Mouse (Mus musculus) brain, embryonic 14.5 days (tissue): ENCODE results near the gene Btrc. TPM values are rescaled to one million over a fixed set of nuclear protein-coding genes. Genes with fewer than 3 reads are reported as not detected.
A peak's percentile ranks its signal among the peaks of the same experiment; 100 is the strongest.

Experiments
- DNase-seq: peaks from one replicate; pipeline ENCODE4 v3.0.0-alpha.2; 2011; ENCODE audit warnings: low read depth
- CTCF ChIP-seq: fragments of 200-500 bp; IDR thresholded peaks from 2 replicates; pipeline ENCODE4 v1.5.1; 2012; ENCODE audit warnings: inconsistent platforms, mild to moderate bottlenecking, moderate library complexity, borderline replicate concordance; ENCODE audit not compliant: insufficient read depth, insufficient read length; ENCODE audit errors: extremely low read depth
- POLR2A ChIP-seq: fragments of 200-500 bp; IDR thresholded peaks from 2 replicates; pipeline ENCODE4 v1.6.1; 2012; ENCODE audit warnings: mild to moderate bottlenecking, inconsistent platforms, borderline replicate concordance; ENCODE audit not compliant: poor library complexity, insufficient read depth, insufficient read length, severe bottlenecking; ENCODE audit errors: extremely low read depth
- polyA plus RNA-seq: library from polyadenylated mRNA; depleted of rRNA; stranded (reverse); fragments of >200 nt; gene quantifications from 2 replicates; pipeline ENCODE4 v1.2.3, GENCODE M21; 2012

Gene Btrc
- polyA plus RNA-seq, 1 experiment = 55.9 TPM

DNA sequence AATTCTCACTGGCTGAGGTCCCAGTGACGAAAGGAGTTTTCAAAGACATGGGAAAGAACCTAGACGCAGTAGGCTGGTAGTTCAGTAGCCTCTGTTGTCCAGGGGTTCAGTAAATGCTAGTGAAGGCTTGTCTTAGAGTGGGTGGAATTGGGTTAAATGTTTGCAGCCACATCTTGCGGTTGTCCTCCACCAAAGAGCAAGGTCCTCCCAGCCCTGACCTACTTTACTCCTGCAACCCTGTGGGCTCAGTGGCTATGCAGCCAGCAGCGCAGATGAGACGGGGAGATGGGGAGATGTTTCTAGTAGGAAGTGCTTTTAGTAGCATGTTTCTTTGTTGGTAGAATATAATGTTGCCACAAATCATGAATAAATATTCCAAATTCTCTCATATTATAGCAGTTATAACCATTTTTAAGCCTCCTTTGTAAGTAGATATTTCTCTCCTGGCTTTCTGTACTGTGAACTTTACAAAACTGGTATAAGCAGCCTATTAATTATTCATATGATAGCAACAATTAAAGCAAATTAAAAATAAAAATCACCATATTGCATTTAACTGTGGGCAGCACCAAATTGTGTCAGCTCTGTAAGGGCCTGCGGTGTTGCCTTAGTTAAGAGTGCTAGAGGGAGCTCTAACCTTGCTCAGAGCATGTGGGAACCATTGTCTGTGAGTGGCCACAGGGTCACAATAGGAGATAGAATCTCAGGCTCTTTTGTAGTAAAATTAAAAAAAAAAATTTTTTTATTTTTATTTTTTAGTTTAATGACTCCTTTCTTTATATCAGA lies 122.9 kb downstream of the Btrc start:
- no peak for TF ChIP-seq POLR2A
- peak; percentile 44; the same call in 1 of the 2 replicates for TF ChIP-seq CTCF
- DNase-seq = no peak

DNA sequence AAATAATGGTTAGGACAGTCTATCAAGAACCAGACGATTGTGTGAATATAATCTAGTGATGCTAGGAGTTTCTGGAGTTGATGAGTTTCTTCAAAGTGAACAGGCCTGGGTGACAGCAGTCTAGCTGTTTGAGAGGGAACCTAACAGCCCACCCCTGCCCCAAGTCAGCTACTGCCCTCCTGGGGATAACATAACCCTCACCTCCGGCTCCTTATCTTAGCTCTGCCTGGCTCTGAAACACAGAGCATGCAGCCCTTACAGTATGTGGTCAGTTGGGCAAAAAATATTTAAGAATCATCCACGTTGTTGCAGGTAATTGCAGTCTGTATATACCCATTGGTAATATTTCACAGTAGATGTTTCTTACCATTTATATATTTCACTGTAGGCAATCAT lies 123.5 kb downstream of the Btrc start:
- TF ChIP-seq POLR2A (no peak), CTCF (no peak)
- no peak for DNase-seq

DNA sequence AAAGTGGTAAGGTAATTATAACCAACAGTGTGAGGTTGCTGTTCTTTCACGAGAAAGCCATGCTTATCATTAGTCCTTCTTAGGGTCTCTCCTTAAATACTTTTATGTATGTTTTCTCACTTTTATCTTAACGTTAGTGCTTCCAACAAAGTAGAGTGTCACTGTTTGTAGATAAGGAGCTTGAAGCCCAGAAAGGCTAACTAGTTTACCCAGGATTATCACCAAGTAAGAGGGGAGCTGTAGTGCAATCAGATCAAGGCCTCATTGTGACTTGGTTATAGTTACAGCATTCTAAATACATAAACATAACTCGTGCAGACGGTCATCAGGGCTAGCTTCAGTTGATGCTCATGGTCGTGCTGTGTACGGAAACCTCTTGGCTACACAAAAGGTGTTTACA lies 126.4 kb downstream of the Btrc start:
- no peak for DNase-seq
- TF ChIP-seq CTCF = no peak
- TF ChIP-seq POLR2A = no peak

DNA sequence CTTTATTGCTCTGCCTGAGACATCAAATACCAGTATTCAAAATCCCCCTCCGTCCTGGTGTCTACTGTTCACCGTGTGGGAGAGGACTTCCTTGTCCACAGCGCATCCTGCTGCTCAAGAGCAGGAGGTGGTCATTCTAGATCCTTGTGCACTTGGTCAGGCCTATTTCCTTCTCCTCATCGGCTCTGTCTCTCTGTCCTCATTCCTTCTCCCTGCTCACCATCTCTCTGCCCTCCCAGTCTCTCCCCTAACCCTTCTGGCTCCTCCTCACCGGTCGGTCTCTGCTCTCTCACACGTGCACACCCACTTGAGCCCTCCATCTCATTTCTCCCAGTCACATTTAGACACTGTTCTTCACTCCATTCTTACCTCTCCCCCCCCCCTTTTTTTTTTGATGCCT lies 127.7 kb downstream of the Btrc start:
- DNase-seq = no peak
- TF ChIP-seq CTCF (no peak), POLR2A (no peak)

DNA sequence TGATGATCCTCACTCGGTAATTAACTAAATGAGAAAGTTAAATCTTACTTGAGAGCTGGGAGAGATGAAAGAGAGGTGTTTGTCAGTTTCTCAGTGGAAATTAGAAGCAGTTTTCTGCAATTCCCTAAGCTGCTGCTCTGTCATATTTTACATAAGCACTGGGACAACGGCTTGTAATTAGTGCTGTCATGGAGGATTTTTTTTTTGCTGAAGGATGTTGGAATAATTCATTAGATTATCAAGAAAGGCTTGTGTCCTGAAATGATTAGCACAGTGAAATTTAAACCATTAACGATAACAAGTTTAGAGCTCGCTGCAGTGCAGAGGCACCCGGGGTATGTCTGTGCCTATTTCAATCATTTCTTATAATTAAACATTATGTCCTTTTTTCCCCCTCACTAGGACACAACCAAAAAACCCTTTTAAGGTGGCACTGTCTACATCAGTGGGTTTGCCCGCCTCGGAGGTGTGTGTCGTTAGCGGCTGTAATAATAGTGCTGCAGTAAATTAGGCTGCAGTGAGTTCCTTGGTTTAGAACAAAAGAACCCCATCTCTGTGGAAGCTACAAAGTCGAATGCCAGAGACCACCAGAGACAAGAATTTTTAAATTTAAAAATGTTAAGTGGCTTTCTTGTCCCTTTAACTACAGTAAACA lies 130.7 kb downstream of the Btrc start:
- peak; percentile 75 for DNase-seq
- TF ChIP-seq CTCF (no peak), POLR2A (no peak)

DNA sequence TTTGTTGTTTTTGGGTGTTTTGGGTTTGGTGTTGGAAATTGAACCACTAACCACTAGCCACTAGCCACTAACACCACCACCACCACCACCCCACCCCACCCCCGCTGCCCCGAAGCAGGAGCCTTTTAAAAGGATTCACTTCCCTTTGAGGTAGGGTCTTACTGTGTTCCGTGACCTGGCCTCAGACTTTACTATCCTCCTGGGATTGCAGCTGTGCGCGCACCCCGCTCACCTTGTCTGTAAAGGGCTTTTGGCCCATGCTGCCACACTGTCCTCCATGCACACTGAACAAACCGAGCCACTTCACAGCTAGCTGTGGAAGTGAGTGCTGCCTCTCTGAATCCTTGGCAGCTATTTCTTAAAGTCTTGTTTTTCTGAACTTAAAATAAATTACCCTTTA lies 141.9 kb downstream of the Btrc start:
- TF ChIP-seq CTCF (no peak), POLR2A (no peak)
- DNase-seq = no peak

DNA sequence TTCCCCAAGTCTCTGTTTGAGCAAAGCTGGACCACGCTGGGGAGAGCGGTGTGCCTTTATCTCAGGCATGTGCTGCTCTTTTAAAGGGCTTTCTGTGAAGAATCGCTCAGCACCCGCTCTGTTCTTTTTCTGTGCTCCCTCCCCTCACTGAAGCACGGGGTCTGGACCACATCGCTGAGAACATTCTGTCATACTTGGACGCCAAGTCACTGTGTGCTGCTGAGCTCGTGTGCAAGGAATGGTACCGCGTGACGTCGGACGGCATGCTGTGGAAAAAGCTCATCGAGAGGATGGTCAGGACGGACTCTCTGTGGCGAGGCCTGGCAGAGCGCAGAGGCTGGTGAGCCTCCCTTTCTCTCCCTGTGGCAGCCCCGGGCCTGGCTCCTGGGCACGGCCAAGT lies 144.0 kb downstream of the Btrc start:
- DNase-seq = peak; percentile 50
- no peak for TF ChIP-seq POLR2A
- TF ChIP-seq CTCF = no peak

DNA sequence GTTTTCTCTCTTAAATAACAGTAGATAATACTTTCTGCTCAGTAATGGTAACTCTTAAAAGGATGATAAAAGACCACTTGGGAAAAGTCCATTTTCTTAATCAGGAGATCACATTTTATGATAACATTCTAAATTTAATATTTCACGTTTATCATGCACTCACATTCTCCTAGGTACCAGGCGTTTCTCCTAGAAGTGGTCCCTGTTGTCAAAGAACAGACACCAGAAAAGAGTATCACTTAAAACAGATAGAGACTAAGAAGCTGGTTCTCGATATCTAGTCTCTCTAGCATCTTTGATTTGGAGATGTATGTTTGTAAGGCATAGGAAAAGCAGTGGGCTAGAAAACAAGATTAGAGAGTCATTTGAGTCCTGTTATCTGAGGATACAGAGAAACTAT lies 147.1 kb downstream of the Btrc start:
- TF ChIP-seq POLR2A (no peak), CTCF (no peak)
- DNase-seq = no peak

DNA sequence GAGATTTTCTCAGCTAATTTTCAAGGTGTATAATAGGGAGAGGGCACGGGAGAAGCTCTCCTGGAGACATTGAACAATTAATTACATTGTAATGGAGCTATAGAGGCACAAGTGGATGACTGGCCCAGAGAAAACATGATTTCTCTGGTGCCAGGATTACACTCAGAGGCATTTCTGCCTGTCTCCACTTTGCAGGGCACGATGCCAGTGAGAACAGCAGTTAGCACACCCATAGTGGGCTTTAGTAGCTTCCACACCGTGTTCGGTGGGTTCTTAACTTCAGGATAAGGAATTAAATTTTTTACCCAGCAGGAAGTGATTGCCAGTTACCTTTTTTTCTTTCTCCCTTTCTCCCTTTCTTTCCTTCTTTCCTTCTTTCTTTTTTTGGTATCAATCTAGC lies 147.9 kb downstream of the Btrc start:
- TF ChIP-seq POLR2A = no peak
- TF ChIP-seq CTCF = no peak
- DNase-seq = peak; percentile 51

DNA sequence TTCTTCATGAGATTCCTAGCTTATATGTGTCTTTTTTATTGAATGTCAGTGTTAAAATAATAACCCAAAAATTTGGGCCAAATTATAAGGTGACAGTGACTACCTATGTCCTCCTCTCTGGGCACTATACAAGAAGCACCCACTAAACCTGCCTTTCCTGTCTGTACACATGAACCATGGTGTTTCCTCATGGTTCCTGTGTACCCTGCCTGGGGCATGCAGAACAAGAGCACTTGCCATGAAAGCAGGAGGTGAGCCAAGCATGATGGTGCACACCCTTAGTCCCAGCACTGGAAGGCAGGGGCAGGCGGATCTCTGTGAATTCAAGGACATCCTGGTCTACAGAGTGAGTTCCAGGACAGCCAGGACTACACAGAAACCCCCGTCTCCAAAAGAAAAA lies 151.8 kb downstream of the Btrc start:
- DNase-seq = no peak
- TF ChIP-seq CTCF = no peak

DNA sequence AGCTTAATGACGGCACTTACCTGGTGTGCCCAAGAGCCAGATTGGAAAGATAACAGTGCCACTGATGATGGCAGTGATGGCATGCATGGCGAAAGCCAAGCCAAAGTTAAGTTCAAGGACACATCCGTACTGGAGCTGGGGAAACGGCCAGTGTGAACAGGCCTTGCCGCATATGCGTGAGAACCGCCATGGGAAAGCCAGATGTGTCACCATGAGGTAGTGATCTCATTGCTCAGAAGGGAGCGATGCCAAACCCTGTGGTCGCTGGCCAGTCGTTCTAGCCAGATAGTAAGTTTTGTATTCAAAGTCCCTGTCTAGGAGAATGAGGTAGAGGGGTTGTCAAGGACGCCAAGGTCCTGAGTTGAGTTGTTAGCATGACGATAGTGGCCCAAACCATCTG lies 152.7 kb downstream of the Btrc start:
- TF ChIP-seq CTCF (no peak), POLR2A (no peak)
- DNase-seq = no peak

DNA sequence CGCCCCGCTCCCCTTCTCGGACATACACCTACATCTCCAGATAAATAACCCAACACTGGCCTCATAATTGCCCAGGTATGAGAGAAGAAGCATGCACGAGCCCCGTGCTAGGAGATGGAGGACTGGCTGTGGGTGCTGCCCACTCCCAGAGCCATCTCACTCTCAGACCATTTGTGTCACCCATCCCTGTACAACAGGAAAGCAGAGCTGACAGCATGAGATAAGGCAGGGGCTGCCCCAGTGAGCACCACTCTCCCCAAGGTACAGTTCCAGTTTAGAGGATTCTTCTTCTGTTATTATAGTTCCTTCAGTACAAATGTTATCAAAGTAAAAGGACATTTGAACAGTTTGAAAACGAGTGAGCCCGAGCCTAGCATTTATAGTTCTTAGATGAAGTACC lies 163.8 kb downstream of the Btrc start:
- no peak for DNase-seq
- TF ChIP-seq CTCF = no peak
- no peak for TF ChIP-seq POLR2A

DNA sequence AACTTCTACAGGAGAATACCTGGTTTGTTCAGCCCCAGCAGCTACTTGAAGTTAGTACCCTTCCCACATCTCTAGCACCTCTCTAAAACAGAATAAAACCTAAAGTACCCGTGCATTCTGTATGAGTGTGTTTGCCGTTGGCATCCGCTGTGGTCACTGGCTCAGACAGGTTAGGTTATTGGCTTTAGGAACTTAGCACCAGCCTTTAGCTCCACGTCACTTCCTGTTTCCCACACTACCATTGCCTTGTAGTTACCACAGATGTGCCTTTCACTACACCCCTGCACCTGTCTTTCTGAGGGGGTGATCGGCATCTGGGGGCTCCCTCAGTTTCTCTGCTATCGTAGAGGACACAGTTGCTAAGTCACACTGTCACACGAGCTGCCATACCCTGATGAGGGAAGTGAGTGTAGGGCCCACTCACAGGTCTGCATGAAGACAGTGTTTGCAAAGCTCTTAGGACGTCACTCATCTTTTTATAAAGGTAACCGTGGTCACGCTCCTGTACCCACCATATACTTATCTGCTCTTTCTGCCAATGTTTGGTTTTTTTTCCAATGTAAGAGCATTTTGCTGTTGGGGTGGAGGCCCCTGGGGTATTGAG lies 164.5 kb downstream of the Btrc start:
- TF ChIP-seq POLR2A = no peak
- no peak for TF ChIP-seq CTCF
- no peak for DNase-seq
